Comparison of ENCODE assay signal across 20 mouse cellular contexts in the genomic region with DNA sequence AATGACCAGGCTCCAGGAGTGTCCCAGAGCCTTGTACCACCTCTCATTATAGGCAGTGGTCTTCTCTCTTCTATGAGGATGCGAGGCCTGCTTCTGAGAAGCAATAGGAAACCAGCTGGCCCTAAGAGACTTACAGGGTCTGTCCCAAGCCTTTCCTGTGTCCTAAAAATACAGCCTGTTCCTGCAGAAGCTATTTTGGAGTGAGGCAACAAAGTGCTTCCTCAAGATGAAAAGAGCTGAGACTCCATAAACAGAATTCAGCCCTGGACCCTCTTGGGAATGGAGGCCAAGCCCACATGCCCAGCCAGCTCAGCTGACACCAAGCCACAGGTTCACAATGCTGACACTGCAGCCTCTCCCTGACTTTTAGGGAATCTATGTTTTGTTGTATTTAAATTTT.
"Had no signal": no experiment of that assay in that cellular context is flagged by ENCODE, and none has a peak within 500 bp of the region (broad histone marks: within the 10 kb centered on the region; RNA-seq: fewer than 3 reads in every experiment).

No protein-coding gene starts in this region.

- DNase-seq: kidney, adult 18-20 months; kidney, adult 9 months; kidney, postnatal 25 days; layer of hippocampus, postnatal 36 days; liver, embryonic 13.5 days; lung, adult 2 months; lung, postnatal 36 days; retina, postnatal 1 day; right cerebral cortex, postnatal 25 days; spleen, adult 18-20 months had no signal

- H3K4me2 ChIP-seq: liver, embryonic 13.5 days; midbrain, embryonic 13.5 days; neural tube, embryonic 13.5 days; stomach, embryonic 15.5 days had no signal

- H3K4me3 ChIP-seq: left cerebral cortex, adult 2 months; liver, embryonic 13.5 days; megakaryocyte, embryonic 14.5 days; midbrain, embryonic 10.5 days; midbrain, embryonic 13.5 days; myocyte; neural tube, embryonic 13.5 days; stomach, embryonic 15.5 days had no signal

- H3K27ac ChIP-seq: kidney, postnatal 0 days; liver, embryonic 13.5 days; midbrain, embryonic 10.5 days; midbrain, embryonic 13.5 days; neural tube, embryonic 13.5 days; stomach, embryonic 15.5 days had no signal

- H3K9me3 ChIP-seq: liver, embryonic 13.5 days; megakaryocyte, embryonic 14.5 days; midbrain, embryonic 10.5 days; midbrain, embryonic 13.5 days; neural tube, embryonic 13.5 days; stomach, embryonic 15.5 days had no signal

- ATAC-seq: lung, postnatal 0 days; midbrain, embryonic 13.5 days; midbrain, embryonic 16.5 days had no signal

- H3K36me3 ChIP-seq: liver, embryonic 13.5 days; midbrain, embryonic 10.5 days; midbrain, embryonic 13.5 days; neural tube, embryonic 13.5 days; stomach, embryonic 15.5 days had no signal

- H3K9ac ChIP-seq: liver, embryonic 13.5 days; midbrain, embryonic 13.5 days; neural tube, embryonic 13.5 days; stomach, embryonic 15.5 days had no signal

- H3K27me3 ChIP-seq: liver, embryonic 13.5 days; midbrain, embryonic 13.5 days; neural tube, embryonic 13.5 days; stomach, embryonic 15.5 days had no signal

- H3K4me1 ChIP-seq: liver, embryonic 13.5 days had no signal
